Mouse (Mus musculus): ENCODE measurements around the gene Sprtn. TPM values are rescaled to one million over a fixed set of nuclear protein-coding genes. Genes with fewer than 3 reads are reported as not detected.

Sprtn gene
- total RNA-seq, 2 experiments from 2014 or later: 11.6 to 14.8 TPM

DNA sequence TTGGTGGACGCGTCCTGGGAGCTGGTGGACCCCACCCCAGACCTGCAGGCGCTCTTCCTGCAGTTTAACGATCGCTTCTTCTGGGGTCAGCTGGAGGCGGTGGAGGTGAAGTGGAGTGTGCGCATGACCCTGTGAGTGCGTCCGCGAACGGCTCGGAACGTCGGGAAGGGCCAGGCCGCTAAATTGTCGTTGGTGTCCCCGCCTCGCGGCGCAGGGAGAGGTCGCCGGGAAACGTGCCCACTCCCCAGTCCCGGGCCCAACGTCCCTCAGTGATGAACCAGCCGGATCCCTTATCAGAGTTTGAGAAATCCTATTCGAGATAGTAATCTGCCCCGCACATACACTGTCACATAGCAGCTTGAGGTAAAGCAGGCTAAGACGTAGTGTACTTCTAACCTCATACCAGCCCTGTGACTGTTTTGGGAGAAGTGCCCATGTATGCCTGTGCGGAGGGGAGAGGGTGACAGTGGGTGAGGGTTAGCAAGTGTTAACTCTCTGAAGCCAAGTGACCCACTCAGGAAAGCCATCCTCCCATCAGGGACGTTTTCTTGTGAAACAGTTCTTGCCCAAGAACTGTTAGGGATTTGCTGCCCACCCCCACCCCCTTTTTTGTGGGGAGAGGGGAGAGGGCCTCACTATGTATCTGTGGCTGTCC lies 692 bp downstream of the Sprtn start:
- no peak for DNase-seq (ENCODE audit: extremely low spot score in 1 of 2, low spot score in 1 of 2)

DNA sequence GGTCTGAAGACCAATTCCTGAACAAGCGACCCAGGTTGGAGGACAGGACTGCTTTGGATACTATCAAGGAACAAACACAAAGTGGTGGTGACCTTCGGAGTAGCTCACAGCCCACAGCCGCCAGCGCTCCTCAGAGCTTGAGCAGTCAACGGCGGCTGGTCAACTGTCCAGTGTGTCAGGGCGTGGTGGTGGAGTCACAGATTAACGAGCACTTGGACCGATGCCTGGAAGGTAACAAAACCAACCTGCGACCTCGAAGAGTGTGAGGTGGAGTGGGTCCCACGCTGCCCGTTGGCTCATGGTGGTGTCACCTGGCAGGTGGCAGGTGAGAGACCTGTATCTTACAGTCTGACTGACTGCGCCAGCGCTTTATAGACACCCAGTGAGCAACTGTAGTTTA lies 5.5 kb downstream of the Sprtn start:
- DNase-seq (ENCODE audit: extremely low spot score in 1 of 2, low spot score in 1 of 2): no peak

DNA sequence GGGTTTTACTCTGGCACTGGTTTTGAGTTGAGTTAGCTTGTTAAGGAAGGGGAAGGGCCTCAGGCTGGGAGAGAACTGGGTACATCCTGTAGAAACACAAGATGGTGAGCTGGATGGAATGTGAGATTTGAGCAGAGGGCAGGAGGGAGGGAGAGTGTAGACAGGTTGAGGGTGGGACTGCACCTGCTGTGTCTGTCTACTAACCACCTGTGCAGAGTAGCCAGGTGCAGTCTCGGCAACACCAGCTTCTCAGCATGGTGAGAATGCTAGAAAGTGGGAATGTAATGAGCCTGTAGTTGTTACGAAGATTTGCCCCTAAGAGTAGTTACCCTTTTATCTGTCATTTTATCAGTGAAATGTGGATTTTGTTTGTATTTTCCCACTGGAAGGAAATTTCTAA lies 7.8 kb downstream of the Sprtn start:
- DNase-seq (ENCODE audit: extremely low spot score in 1 of 2, low spot score in 1 of 2): no peak

DNA sequence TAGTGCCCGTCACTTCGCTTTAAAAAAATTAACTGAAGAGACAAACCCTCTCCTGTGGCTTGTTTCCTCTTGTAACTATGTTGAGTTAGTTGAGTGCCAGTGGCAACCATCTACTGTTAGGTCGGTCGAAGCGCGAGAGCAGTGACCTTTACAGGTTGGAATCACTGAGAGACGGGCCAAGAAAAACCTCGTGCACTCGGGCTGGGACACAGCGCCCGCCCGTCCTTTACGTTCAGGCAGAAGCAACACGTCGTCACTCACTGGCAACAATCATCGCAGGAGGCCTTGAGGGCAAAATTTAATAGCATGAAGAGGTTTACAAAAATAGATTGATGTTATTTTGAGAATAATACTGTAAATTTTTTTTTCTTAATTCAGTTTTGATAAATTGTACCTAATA lies 12.2 kb downstream of the Sprtn start:
- no peak for DNase-seq (ENCODE audit: extremely low spot score in 1 of 2, low spot score in 1 of 2)

DNA sequence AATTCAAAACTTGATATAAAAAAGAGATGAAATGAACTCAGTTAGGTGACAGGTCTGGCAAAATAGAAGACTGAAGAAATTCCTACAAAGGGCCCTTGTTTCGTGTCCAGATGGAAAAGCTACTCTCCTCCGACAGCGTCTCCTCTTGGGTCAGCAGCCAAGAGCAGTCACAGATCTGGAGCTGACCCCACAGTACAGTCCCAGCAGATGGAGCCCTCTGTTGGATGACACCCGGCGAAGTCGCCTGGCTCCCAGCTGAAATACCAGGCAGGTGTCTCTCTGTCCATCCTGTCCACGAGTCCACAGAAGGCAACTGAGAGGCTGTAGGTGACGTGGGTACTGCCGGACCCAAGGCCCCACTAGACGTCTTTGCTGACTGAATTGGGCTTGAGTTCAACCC lies 12.7 kb downstream of the Sprtn start:
- no peak for DNase-seq (ENCODE audit: extremely low spot score in 1 of 2, low spot score in 1 of 2)

- DNase-seq (ENCODE audit: extremely low spot score in 1 of 2, low spot score in 1 of 2): no peak
These were observed 14.5 kb downstream of the Sprtn start for GRCm38 (mm10) chr8:124911938-124912872.

- no peak for DNase-seq (ENCODE audit: extremely low spot score in 1 of 2, low spot score in 1 of 2)
These were observed 16.4 kb downstream of the Sprtn start for GRCm38 (mm10) chr8:124914061-124914460.

DNA sequence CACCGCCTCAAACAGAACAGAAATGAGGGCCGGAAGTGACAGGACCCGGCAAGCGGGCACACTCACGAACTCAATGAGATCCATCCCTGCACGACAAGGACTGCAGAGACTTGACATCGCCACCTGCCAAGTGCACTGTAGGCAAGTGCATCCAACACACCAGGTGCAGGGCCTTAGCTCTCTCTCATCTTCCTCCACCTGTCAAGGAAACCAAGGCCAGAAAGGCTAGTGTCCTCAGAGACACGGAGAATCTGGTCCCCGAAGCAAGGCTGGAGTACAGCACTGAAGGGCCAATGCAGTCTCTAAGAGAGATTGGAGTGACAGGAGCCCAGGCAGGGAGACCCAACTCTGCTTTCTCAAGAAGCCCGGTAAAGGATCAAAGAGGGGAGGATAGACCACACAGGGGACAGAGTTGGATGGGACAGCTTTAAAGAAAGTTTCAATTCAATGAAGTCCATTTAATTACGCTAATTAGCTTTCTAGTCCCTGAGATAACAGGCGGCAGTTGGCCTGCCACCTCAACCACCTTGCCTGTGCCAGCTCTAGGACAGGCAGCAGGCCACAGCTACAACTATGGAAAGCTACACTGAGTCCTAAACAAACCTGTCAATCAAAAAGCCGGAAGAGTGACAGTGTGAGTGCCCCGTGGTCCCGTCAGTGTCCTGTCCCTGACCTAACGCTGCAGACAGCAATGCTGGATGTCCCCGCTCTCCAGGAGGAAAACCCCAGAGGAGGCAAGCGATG lies 20.2 kb downstream of the Sprtn start:
- DNase-seq (ENCODE audit: extremely low spot score in 1 of 2, low spot score in 1 of 2): no peak

- no peak for DNase-seq (ENCODE audit: extremely low spot score in 1 of 2, low spot score in 1 of 2)
These were observed 23.9 kb downstream of the Sprtn start for GRCm38 (mm10) chr8:124921369-124922279.

- DNase-seq (ENCODE audit: extremely low spot score in 1 of 2, low spot score in 1 of 2): no peak
These were observed 24.9 kb downstream of the Sprtn start for GRCm38 (mm10) chr8:124922490-124923089.

- DNase-seq (ENCODE audit: extremely low spot score in 1 of 2, low spot score in 1 of 2): no peak
These were observed 26.4 kb downstream of the Sprtn start for GRCm38 (mm10) chr8:124923971-124924652.

DNA sequence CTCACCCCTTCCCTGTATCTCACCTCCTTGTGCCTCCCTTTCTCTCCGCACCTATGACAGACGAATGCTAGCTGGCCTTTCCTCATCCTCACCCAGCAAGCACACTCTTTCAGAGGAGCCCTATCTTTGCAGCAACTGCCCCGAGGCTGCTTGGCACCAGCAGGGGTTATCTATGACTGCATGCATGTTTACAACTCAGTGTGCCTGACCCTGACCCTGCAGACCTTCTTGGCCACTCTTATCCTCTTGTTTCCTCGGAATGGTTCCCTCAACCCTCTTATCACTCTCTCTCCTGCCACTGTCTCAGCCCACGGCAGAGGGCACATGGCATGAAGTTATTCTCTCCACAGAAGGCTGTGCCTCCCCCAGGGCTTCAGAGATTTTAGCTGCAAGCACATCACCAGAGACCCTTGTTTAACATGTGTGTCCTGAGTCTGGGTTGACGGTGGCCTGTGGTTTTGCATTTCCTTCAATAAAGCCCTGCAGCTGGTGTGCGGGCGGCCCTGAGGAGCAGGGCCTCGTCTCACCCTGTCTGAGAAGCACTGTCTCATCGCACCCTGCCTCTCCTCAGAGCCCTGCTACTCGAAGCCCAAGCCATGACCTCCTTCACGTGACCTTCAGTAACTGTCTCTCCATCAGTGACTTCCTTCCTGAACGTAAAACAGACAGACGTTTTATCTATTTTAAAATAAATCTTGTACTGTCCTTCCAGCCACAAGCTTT lies 28.0 kb downstream of the Sprtn start:
- no peak for DNase-seq (ENCODE audit: extremely low spot score in 1 of 2, low spot score in 1 of 2)

- no peak for DNase-seq (ENCODE audit: extremely low spot score in 1 of 2, low spot score in 1 of 2)
These were observed 28.7 kb downstream of the Sprtn start for GRCm38 (mm10) chr8:124926351-124926771.

DNA sequence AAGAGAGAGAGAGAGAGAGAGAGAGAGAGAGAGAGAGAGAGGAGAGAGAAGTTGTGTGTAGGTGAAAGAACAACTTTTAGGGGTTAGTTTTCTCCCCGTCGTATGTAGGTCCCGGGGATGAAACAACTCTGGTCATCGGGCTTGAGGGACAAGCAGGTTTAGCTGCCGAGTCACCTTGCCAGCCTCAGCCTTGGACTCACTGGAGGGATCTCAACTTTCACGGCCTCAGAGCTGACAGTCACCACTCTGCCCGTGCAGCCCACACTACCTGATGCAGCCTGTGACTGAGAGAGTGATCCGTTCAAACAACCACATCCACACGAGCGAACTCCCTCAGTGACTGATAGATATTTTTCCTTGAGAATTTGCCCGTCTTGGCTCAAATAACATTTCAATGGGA lies 31.3 kb downstream of the Sprtn start:
- DNase-seq (ENCODE audit: extremely low spot score in 1 of 2, low spot score in 1 of 2): no peak

- no peak for DNase-seq (ENCODE audit: extremely low spot score in 1 of 2, low spot score in 1 of 2)
These were observed 32.4 kb downstream of the Sprtn start for GRCm38 (mm10) chr8:124930086-124930485.

DNA sequence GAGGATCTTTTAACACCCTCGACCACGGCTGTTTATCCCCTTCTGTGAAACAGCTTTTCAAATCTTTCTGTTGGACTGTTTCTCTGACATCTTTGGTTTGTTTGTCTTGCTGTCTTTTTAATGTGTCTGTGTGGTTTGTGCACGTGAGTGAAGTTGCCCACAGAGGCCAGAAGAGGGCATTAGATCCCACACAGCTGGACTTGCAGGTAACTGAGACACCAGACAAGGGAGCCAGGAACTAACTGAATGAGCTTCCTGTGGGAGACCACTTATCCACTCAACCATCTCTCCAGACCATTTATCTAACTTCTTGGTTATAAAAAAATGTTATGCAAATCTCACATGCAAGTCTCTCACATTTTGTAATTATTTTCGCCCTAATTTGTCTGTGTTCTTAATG lies 33.0 kb downstream of the Sprtn start:
- no peak for DNase-seq (ENCODE audit: extremely low spot score in 1 of 2, low spot score in 1 of 2)

DNA sequence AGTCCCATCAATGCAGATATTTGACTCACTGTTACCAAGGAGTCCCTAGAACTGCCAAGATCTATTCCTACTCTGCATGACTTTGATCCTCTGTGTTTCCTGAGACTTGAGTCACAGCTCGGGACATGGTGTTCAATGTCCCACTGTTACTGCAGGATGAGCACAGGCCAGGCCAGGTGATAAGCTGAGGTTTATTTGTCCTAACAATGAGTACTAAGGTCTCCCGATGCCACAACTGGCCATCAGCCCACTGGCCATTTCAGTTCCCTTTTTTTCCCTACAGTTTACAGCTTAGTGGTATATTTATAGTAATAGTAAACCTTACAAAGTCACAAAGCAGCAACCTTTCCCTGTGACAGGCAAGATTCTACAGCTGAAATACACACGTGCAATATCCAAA lies 34.7 kb downstream of the Sprtn start:
- no peak for DNase-seq (ENCODE audit: extremely low spot score in 1 of 2, low spot score in 1 of 2)

- no peak for DNase-seq (ENCODE audit: extremely low spot score in 1 of 2, low spot score in 1 of 2)
These were observed 37.4 kb downstream of the Sprtn start for GRCm38 (mm10) chr8:124935116-124935515.
